Mouse (Mus musculus) left cerebral cortex, postnatal 36 days (tissue): ENCODE results near the gene March9. TPM values are rescaled to one million over a fixed set of nuclear protein-coding genes. Genes with fewer than 3 reads are reported as not detected.
"Not testable (repeated sequence)": the region's sequence is repeated elsewhere in the genome, so short reads cannot be mapped to it uniquely, and the experiment has no call there.

Experiments
- DNase-seq, 2 experiments: peaks; one replicate each; pipeline ENCODE4 v3.0.0; 2021 to 2022; ENCODE audit warnings: low spot score in 2 of 2, mixed read lengths in 1 of 2
- intact Hi-C: fragments of 180-260 bp; cut with DNase I; formaldehyde crosslinking; loops from one replicate; pipeline ENCODE4 v1.15.1; 2025
- total RNA-seq, 2 experiments: library from RNA; stranded (reverse); gene quantifications; 2 replicates each; pipeline ENCODE4 v1.2.3; 2021

March9 gene
- total RNA-seq, 2 experiments from 2014 or later, result 21.5 to 24.9 TPM

DNA sequence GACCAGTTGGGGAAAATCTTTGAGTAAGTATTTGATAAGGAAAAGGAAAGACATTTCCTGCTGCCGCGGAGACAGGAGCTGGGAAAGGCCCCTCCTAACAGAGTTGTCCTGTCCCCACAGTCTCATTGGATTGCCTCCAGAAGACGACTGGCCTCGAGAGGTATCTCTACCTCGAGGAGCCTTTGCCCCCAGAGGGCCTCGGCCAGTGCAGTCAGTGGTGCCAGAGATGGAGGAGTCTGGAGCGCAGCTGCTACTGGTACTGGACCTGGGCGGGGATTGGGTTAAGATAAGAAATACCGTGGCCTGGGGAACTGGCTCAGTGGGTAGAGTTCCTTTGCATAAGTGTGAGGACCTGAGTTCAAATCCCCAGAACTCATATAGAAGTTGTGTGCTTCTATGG, 6.0 kb upstream of the March9 start:
- no peak for DNase-seq
- intact Hi-C loops, result no loop called here

- DNase-seq, result no peak
- intact Hi-C loops, result no loop called here
Measured at GRCm38 (mm10) chr10:127063913-127064870, 4.2 kb upstream of the March9 start.

- intact Hi-C loops, result no loop called here
- peak; percentile 99 to 100 for DNase-seq
Measured at GRCm38 (mm10) chr10:127063239-127063872, 3.4 kb upstream of the March9 start, which contains the start of gene Cdk4. Gene Cdk4, plus strand, starts transcription at chr10:127063534.

GRCm38 (mm10) chr10:127062503-127062902, 2.5 kb upstream of the March9 start:
- intact Hi-C loops, result no loop called here
- DNase-seq, result no peak

- DNase-seq, intact Hi-C loops: not testable (repeated sequence)
Measured at GRCm38 (mm10) chr10:127062101-127062500, 2.1 kb upstream of the March9 start.

GRCm38 (mm10) chr10:127061513-127061912, 1.5 kb upstream of the March9 start:
- intact Hi-C loops, result no loop called here
- DNase-seq, result no peak

- DNase-seq, result no peak
- intact Hi-C loops, result no loop called here
Measured at GRCm38 (mm10) chr10:127061085-127061484, 1.1 kb upstream of the March9 start.

DNA sequence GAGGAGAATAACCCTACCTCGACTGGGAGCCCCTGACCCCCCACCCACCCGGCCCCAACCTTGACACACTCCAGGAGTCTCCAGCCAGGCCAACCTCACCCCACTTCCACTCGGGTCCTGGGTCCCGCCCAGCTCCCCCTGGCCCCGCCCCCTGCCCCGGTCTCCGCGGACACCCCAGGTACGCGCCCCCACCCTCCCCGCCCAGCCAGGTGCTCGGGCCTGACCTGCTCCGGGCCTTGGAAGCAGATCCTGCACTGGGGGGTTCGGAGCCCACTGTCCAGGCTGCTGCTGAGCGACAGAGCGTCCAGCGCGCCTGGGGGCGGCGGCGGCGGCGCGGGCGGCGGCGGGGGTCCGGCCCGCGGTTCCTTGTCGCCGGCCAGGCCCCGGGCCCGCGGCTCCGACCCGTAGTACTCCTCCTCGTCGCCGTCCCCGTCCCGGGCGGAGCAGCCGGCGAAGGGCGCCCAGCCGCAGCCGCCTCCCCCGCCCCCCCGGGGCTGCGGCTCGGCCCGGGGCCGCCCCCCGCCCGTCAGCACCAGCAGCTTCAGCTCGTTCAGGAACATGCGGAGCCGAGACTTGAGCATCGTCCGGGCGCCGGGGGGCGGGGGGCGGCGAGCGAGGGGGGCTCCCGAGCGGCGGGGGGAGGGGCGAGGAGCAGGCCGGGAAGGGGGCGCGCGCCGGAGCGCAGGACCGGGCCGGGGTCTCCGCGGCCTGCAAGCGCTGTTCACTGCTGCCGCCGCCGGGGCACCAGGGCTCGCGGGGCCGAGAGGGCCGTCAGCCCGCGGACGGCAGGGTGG, 613 bp downstream of the March9 start:
- intact Hi-C loops, result no loop called here
- no peak for DNase-seq

GRCm38 (mm10) chr10:127058708-127059107, 1.3 kb downstream of the March9 start:
- intact Hi-C loops, result no loop called here
- DNase-seq, result no peak

DNA sequence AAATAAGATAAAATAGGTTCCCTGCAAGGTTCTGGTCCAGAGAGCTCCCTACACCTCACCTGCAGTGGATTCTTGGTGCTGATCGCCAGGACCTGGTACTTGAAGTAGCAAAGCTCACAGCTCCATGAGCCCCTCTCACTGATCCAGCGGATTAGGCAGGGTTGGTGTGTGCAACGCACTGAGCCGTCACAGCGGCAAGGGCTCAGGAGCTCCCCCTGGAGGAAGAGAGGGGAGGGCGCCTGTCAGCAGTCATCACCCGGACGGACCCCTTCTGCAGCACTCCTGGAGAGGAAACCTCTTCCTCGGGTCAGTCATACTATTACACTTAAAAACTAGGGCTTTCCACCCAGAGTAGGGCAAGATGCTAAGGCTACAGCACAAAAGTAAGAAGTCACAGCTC, 1.8 kb downstream of the March9 start:
- intact Hi-C loops, result no loop called here

DNA sequence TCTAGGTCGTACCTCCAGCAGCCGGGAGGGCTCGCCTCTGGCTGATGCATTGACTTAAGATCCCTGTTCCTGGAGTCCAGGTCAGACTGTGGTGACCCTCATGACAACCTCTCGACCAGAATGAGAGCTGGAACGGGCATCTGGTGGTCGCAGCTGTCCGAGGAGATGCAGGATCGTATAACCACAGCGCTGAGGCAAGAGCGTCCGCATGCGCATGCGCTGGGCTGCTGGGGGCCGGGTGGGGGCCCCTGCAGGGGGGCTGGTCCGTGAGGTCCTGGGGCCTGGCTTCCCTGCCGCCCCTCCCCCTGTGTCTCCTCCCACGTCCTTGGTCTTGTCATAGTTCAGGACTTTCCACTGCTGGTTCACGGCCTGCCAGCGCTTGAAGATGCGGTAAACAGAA, 3.5 kb downstream of the March9 start:
- DNase-seq, result no peak
- intact Hi-C loops, result no loop called here

More for the DNA sequence above, 1.8 kb downstream of the March9 start:
- DNase-seq, result peak; percentile 65 to 66

GRCm38 (mm10) chr10:127055406-127055805, 4.6 kb downstream of the March9 start:
- intact Hi-C loops, result no loop called here
- DNase-seq, result no peak

DNA sequence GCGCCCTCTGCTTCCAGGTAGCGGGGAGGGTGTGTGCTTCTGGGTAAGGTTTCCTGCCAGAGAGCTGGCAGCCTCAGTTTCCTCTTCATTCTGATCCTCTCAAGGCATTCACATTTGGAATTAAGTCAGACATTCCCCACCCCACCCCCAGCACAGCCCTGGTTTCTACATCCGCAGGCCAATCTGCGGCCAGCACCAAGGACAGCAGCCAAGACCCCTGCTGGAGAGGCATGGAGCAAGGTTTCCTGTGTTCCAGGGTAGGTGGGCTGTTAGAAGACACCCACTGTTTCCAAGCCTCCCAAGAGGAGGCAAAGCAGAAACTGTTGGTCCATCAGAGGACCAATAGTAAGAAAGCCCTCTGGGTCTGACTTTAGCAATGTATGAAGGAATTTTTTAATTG, 5.3 kb downstream of the March9 start:
- no peak for DNase-seq
- intact Hi-C loops, result no loop called here

DNA sequence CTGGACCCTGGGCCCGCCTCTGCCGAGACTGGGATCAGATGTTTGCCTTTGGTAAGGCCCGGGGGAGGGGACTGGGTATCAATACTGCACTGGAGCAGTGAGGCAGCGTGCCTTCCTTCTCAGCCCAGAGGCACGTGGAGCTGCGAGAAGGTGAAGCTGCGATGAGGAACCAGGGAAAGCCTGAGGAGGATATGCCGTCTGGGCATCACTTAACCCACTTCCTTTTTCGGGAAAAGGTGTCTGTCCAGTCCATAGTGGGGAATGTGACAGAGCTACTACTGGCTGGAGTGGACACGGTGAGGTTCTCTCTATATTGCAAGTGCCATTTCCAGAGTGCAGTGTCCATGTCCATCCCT, 9.9 kb downstream of the March9 start:
- intact Hi-C loops, result no loop called here
- DNase-seq, result no peak

GRCm38 (mm10) chr10:127049395-127050118, 10.4 kb downstream of the March9 start:
- intact Hi-C loops, result no loop called here
- DNase-seq, result no peak

GRCm38 (mm10) chr10:127048608-127049394, 11.2 kb downstream of the March9 start:
- DNase-seq, result no peak
- intact Hi-C loops, result no loop called here

DNA sequence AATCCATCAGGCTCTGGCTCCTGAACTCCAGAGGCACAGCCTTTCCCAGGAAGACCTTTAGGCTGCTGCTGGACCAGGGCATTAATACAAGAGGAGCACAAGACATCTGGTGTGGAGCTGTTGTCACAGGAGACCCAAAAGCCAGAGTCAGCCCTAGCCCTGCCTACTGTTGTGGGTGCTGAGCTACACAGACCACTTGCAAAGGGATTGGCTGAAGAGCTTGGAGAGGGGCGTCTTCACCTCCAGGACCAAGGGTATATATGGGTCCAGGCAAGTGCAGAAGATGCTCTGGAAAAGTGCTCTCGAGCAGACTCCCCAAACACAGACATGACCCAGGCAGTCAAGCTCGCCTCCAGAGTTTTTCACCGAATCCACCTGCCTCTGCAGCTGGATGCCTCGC, 12.0 kb downstream of the March9 start, which contains the start of gene Cyp27b1:
Gene Cyp27b1 (plus strand): TSS at position 297 of the 400 bp plus-strand sequence.
- intact Hi-C loops, result no loop called here
- DNase-seq, result no peak

GRCm38 (mm10) chr10:127043187-127043586, 16.8 kb downstream of the March9 start:
- intact Hi-C loops, result no loop called here
- no peak for DNase-seq
